Mouse (Mus musculus) embryo, embryonic 9.5 days (tissue): Measurements from ENCODE around the gene Slc39a8.

Source experiments
- DNase-seq: peaks from one replicate; pipeline ENCODE4 v3.0.0-alpha.2; 2017; ENCODE audit errors: extremely low spot score

Slc39a8 gene

GRCm38 (mm10) chr3:135825016-135825753, at the start of gene Slc39a8:
TSS of gene Slc39a8 (plus strand) at chr3:135825279.
- peak; percentile 87 for DNase-seq

GRCm38 (mm10) chr3:135785065-135785464, 40.0 kb upstream of the Slc39a8 start:
- no peak for DNase-seq

- no peak for DNase-seq
Observed at GRCm38 (mm10) chr3:135796117-135796516, 29.0 kb upstream of the Slc39a8 start.

- no peak for DNase-seq
Observed at GRCm38 (mm10) chr3:135798241-135798640, 26.8 kb upstream of the Slc39a8 start.

DNA sequence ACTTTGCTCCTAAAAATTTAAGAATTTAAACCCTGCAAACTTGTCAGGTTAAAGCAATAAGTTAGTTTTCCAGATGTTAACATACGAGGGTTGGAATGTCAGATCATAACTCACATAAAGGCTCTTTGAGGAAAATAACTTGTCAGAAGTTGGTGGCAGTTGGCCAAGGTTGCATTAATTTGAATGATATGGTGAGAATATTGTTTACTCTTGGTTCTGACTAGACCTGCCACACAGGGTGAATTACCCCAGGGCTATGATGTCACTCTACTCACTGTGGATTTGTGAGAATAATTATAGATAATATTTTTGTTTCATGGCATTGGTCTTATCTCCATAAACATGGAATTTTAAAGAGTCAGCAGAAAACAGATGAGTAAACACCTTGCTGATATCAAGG, 26.4 kb upstream of the Slc39a8 start:
- no peak for DNase-seq

DNA sequence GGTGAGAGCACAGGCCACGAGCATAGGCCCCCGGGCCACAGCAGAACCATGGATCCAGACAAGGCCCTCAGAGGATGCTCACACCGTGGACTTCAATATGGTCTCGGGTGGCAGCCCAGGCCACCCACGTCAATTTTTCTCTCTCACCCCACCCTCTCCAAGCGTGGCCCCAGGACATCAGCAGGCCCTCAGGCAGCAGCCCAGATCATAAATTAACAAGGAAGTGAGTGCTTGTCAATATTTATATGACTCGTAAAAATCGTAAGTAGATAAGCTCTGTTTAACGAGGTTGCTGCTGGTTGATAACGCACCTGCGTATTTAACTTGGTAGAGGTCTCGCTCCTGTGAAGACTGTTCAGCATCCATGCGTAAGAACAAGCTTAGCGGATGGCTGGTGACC, 10.4 kb upstream of the Slc39a8 start:
- DNase-seq, result no peak

DNA sequence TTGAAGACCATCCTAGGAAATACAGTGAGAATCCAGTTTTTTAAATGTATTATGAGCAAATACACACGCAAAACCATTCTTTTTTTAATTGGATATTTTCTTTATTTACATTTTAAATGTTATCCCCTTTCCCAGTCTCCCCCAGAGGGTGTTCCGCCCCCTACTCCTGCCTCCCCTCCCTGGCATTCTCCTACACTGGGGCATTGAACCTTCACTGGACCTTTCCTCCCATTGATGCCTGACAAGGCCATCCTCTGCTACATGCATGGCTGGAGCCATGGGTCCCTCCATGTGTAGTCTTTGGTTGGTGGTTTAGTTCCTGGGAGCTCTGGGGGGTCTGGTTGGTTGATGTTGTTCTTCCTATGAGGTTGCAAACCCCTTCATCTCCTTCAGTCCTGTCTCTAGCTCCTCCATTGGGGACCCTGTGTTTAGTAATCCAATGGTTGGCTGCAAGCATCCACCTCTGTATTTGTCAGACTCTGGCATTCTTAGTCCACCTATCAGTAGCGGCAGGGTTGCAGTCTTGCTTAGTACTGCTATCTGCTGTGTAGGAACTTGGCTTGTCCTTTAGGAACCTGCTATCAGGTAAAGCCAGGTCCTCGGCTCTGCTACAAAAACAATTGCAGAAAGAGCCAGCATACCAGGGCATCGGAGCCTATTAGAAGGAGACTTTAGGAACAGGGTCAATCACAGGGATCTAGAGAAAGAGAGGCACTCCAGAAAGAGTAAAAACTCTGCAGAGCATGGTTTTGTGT, 8.9 kb upstream of the Slc39a8 start:
- no peak for DNase-seq

GRCm38 (mm10) chr3:135817124-135817523, 8.0 kb upstream of the Slc39a8 start:
- no peak for DNase-seq

GRCm38 (mm10) chr3:135824436-135824835, 643 bp upstream of the Slc39a8 start:
- DNase-seq, result no peak

DNA sequence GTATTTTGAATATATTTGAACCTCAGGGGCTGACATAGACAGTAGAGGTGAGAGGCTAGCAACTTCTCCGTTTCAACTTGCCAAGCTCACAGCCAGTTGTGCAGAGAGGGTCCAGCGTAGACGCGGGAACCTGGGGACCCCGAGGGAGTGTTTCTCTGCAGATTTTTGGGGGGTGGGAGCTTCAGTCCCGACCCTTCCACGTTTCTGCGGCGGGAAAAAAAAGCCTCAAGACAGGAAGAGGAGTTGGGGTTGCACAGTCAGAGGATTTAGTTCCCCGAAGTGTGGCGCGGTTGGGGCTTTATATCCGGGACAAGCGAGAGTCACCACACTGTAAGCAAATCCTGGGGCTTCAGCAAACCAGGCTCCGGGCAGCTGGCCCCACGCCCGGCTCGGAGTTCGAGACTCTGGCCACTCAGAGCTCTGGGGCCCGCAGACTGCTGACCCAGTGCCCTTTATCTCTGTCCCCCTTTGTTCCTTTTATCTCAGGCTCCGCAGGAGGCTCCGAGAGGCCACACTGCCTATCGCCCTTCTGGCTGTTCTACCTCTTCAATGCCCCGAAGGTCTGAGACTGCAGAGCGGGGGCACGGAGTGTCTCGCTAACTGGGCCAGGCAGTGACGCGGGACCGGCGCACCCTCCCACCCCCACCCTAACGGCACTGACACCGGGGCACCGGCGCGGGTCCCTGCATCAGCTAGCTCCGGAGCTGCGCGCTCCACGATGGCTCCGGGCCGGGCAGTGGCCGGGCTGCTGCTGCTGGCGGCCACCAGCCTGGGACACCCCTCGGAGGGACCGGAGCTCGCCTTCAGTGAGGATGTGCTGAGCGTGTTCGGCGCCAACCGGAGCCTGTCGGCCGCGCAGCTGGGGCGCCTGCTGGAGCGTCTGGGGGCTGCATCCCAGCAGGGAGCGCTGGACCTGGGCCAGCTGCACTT, 940 bp downstream of the Slc39a8 start:
- peak; percentile 77 for DNase-seq

- no peak for DNase-seq
Observed at GRCm38 (mm10) chr3:135826684-135827249, 1.7 kb downstream of the Slc39a8 start.

DNA sequence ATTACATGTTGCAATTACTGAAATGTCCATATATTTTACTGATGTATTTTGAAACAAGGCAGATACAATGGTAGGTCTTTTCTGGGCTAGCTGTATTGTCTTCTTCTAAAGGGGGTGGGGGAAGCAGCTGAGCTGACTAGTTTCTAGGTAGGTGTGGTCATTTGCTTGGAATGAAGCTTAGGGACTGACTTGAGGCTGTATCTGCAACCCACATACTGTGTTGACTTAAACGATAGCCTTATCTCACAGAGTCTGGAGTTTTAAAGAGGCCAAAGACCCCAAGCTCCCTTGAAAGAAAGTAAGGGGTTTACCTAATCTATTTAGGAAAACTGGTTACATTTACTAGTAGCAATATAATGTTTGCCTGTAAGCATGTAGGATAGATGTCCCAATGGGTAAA, 2.9 kb downstream of the Slc39a8 start:
- DNase-seq, result no peak

DNA sequence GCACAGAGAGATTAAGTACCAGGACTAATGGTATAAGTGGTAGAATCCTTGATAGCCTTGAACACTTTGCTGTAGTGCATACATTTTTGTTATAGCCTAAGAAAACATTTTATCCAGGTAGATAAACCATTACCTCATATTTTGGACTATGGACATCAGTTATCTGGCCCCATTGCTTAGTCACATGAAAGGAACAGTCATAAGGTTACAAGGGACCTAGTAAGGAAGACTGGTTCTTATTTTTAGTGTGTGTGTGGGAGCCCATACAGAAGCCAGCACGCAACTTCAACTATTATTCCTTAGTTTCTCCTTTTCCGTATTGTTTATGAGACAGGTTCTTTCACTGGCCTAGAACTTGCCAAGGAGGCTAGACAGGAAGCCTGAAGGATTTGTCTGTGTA, 7.4 kb downstream of the Slc39a8 start:
- DNase-seq, result no peak

GRCm38 (mm10) chr3:135832907-135833306, 7.8 kb downstream of the Slc39a8 start:
- DNase-seq, result no peak

DNA sequence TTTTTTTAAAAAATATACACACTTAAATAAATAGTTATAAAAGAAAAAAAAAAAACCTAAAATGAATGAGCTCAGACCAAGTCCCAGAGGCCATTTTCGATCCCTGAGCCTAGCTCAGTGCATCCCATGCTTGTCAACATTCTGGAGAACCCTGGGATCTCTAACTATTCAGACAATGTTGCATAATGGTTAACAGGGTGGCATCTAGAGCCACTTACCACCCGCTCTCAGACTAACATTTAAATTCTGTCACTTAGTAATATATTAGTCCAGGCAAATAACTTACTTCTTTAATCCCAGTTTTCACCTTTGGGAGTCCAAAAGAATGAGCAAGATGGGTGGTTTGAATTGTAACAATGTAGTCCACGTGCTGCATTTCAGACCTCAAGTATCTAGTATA, 9.9 kb downstream of the Slc39a8 start:
- DNase-seq, result no peak

- no peak for DNase-seq
Observed at GRCm38 (mm10) chr3:135839535-135839934, 14.5 kb downstream of the Slc39a8 start.

GRCm38 (mm10) chr3:135840185-135840584, 15.1 kb downstream of the Slc39a8 start:
- DNase-seq, result no peak

- no peak for DNase-seq
Observed at GRCm38 (mm10) chr3:135841716-135842511, 16.8 kb downstream of the Slc39a8 start.

GRCm38 (mm10) chr3:135843181-135843580, 18.1 kb downstream of the Slc39a8 start:
- DNase-seq, result no peak

DNA sequence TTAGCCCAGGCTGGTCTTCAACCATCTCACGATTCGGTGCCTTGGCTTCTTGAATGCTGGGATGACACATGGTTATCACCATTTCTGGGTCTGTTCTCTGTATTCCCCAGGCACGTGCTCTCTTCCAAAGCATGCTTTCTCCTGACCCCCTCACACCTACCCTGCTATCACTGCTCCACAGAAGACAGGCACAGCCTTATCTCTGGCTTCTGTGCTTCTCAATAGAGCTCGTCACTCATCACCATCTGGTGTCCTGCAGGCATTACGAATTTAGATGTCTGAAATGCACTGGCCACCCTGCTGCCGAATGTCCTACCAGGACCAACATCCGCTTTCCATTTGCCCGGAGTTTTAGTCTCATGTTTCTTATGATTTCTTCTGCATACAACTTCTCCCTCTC, 18.6 kb downstream of the Slc39a8 start:
- DNase-seq, result no peak

DNA sequence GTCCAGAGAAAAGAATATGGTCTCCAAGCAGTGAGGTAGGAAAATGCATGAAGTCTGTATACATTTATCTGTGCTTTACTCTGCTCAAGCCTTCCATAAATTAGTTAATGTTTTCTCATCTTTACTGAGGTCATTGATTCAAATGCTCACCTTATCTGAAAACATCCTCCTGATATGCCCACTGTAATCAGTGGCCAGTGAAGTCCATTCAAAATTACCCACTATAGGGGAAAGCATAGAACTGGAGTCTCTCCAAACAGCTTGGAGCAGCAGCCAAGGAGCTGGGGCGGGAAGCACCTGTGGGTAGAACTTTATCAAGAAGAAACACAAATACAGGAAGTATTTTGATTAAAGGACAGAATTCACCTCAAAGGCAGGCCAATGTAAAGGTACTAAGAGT, 19.8 kb downstream of the Slc39a8 start:
- no peak for DNase-seq
